Mouse (Mus musculus) midbrain, embryonic 14.5 days (tissue): ENCODE measurements at regions not wholly inside any gene's neighbourhood (a gene's known extent, or its start where the extent isn't known, plus 50 kb on each side); places are given as distances from the start of the nearest gene placed in this dataset.

Experiments used
- ATAC-seq: fragments of 200-750 bp; cut with Nextera tagmentation; 2 replicates; pipeline ENCODE4 v1.8.0; 2017; ENCODE audit warnings: moderate number of reproducible peaks, moderate library complexity; ENCODE audit not compliant: low FRiP score, low TSS enrichment
- DNase-seq: peaks from one replicate; pipeline ENCODE4 v3.0.0-alpha.2; 2015
- H3K27ac ChIP-seq: fragments of 300-500 bp; sonication (generic); replicated peaks from 2 replicates; pipeline ENCODE4 v1.5.1; 2014; ENCODE audit warnings: mild to moderate bottlenecking, low read depth, low read length, moderate library complexity
- H3K27me3 ChIP-seq: fragments of 300-500 bp; sonication (generic); 2 replicates; pipeline ENCODE4 v1.6.1; 2014; ENCODE audit warnings: low read length, control low read depth, mixed read lengths; ENCODE audit not compliant: control insufficient read depth, insufficient read depth
- H3K36me3 ChIP-seq: fragments of 300-500 bp; sonication (generic); 2 replicates; pipeline ENCODE4 v1.6.1; 2014; ENCODE audit warnings: low read length, control low read depth; ENCODE audit not compliant: control insufficient read depth, insufficient read depth
- H3K4me1 ChIP-seq: fragments of 300-500 bp; sonication (generic); 2 replicates; pipeline ENCODE4 v1.6.1; 2014; ENCODE audit warnings: mild to moderate bottlenecking, antibody characterized with exemption, low read length, control low read depth; ENCODE audit not compliant: control insufficient read depth, insufficient read depth
- H3K4me2 ChIP-seq: fragments of 300-500 bp; sonication (generic); 2 replicates; pipeline ENCODE4 v1.6.1; 2014; ENCODE audit warnings: mild to moderate bottlenecking, low read length, moderate library complexity
- H3K4me3 ChIP-seq: fragments of 300-500 bp; sonication (generic); replicated peaks from 2 replicates; pipeline ENCODE4 v1.5.1; 2014; ENCODE audit warnings: low read depth, low read length
- H3K9ac ChIP-seq: fragments of 300-500 bp; sonication (generic); replicated peaks from 2 replicates; pipeline ENCODE4 v1.6.1; 2014; ENCODE audit warnings: mild to moderate bottlenecking, low read length, moderate library complexity
- H3K9me3 ChIP-seq: fragments of 300-500 bp; sonication (generic); 2 replicates; pipeline ENCODE4 v1.6.1; 2016; ENCODE audit warnings: low read length, control low read depth, mixed read lengths; ENCODE audit not compliant: control insufficient read depth
- WGBS: fragments of 180-500 bp; shearing (Covaris S2); extraction: QIAGEN DNeasy Blood & Tissue Kit; methylation state at CpG from one replicate; pipeline ENCODE4 v1.1.7; 2014; 5-methylcytosine and 5-hydroxymethylcytosine counted together

DNA sequence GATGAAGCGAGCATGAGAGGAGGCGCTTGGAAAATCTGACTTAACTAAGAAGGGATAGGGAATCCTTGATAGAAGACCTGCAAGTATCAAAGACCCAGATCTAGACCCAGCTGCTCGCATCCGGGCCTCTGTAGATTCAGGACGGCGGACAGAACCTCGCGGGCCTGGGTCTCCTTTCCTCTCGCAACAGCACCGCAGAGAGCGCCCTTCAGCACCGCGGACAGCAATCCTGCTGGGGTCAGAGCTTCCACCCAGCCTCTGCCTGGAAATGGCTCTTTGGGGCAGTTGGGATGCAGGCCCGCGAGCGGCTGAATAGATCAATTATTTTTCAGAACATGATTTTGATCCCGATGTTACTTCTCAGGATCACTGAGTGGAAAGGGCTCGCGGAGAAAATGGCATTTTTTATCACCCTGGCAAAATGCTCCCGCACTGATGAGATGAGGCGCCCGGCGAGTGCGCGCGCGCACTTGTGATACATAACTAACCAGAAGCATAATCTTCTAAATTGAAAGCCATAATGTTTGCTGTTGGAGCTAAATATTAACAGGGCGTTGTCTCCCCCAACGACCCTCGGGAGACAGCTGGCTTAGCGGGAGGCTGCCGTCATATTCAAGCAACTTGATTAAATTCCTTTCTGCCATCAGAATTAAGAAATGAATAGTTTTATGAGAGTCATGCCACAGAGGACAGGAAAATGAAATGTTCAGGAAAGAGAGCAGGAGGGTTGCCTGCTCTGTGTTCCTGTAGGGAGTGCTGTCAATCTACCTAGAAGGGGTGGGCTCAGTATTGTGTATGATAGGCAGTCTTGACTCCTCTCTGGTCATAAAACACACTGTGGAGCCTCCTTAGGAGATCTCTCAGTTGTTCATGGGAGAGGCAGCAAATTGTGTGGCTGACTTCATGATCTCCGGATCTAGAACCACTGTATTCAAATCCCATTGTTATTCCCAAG is 173.1 kb upstream of the Zc3h12a start:
- H3K4me1 ChIP-seq, result peaks cover 5% of the 10 kb centered on the region; the same call in 1 of the 2 replicates
- peak overlapping the region; percentile 3; the same call in 1 of the 2 replicates for H3K4me3 ChIP-seq
- H3K27ac ChIP-seq, result peak overlapping the region; percentile 22; the same call in 1 of the 2 replicates
- no peaks in the 10 kb centered on the region; the same call in 1 of the 2 replicates for H3K27me3 ChIP-seq
- DNase-seq, result peak; percentile 78
- no peak for ATAC-seq
- 14% methylated on average over 33 of the region's 33 CpGs for WGBS
- H3K9ac ChIP-seq, result 0 out of 2 replicates have a peak overlapping the region, but pooled peaks have one; percentile 29
- H3K36me3 ChIP-seq, result no peaks in the 10 kb centered on the region
- peak overlapping the region; percentile 35 for H3K4me2 ChIP-seq
- no peaks in the 10 kb centered on the region for H3K9me3 ChIP-seq

GRCm38 (mm10) chr4:125290761-125291160 is 163.1 kb upstream of the Zc3h12a start:
- Histone ChIP-seq H3K9ac (no peak overlapping the region), H3K4me2 (no peak overlapping the region), H3K27me3 (no peaks in the 10 kb centered on the region), H3K9me3 (no peaks in the 10 kb centered on the region), H3K27ac (no peak overlapping the region), H3K4me3 (no peak overlapping the region), H3K4me1 (peaks cover 13% of the 10 kb centered on the region), H3K36me3 (no peaks in the 10 kb centered on the region)
- 82% methylated on average over 6 of the region's 6 CpGs for WGBS
- ATAC-seq (no peak), DNase-seq (no peak)

DNA sequence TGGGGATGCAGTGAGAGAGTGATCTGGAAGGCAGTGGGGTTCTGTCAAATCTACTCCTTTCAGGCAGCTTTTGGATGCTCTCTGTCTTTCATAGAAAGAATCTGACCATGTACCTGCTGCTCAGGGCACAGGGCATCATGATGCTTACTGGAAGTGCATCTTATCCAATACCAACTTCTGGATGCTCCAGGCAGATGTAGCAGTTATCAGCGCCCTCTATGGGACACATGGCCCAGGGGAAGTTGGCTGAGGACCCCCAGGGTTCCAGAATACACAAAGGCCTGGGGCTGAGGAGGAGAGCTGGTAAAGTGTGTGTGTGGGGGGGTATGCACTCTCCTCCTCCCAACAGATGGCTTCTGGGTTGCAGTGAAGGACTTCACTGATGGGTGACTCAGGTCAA is 162.1 kb upstream of the Zc3h12a start:
- peak overlapping the region; percentile 55 for H3K27ac ChIP-seq
- DNase-seq, result no peak
- H3K4me2 ChIP-seq, result no peak overlapping the region
- no peak overlapping the region for H3K4me3 ChIP-seq
- no peak overlapping the region for H3K9ac ChIP-seq
- 16% methylated on average over 1 of the region's 1 CpGs for WGBS
- no peak for ATAC-seq
- no peaks in the 10 kb centered on the region for H3K27me3 ChIP-seq
- H3K4me1 ChIP-seq, result peaks cover 13% of the 10 kb centered on the region
- no peaks in the 10 kb centered on the region for H3K36me3 ChIP-seq
- no peaks in the 10 kb centered on the region for H3K9me3 ChIP-seq

DNA sequence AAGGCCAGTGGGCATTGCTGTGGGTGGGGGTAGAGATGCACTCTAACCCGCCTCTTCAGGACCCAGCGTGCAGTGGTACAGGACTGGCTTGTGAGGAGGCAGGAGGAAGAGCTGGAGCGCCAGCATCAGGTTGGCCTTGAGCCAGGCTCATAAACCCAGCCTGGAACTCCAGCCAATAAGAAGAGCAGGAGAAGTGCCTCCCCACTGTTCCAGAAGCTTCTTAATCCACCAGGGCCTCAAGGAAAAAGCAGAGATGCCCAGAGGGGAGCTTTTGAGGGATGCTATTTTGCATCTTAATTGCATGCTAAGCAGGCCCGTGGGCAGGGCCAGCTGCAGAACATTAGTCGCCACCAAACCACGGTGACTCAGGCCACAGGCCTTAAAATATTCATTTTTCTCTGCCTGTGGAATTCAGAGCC is 161.4 kb upstream of the Zc3h12a start:
- H3K9ac ChIP-seq, result no peak overlapping the region
- WGBS, result 14% methylated on average over 6 of the region's 6 CpGs
- peak; percentile 82 for DNase-seq

DNA sequence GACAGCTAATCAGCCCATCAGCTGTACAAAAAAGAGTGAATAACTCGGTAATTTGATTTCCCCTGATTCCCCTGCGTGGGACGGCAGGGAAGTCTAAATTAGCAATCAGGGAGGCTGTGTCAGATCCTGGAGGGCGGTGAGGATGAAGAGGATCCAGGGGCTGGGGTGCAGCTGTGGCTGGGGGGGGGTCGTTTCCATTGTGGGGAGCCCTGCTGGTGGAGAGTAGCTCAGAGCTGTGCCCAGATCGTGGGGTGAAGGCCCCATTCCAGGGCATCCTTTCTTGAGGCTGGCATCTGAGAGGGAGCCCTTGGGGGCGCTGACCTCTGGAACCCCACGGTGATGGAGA is 155.3 kb upstream of the Zc3h12a start:
- Histone ChIP-seq H3K27ac (peak overlapping the region; percentile 34; the same call in 1 of the 2 replicates), H3K4me2 (peak overlapping the region; percentile 37), H3K36me3 (no peaks in the 10 kb centered on the region), H3K9me3 (no peaks in the 10 kb centered on the region), H3K27me3 (no peaks in the 10 kb centered on the region), H3K4me1 (peaks cover 12% of the 10 kb centered on the region), H3K9ac (no peak overlapping the region; the same call in 1 of the 2 replicates), H3K4me3 (no peak overlapping the region; the same call in 1 of the 2 replicates)
- no peak for DNase-seq
- ATAC-seq, result peak; percentile 44; the same call in 1 of the 2 replicates
- 18% methylated on average over 8 of the region's 8 CpGs for WGBS

More for the DNA sequence above, 161.4 kb upstream of the Zc3h12a start:
- no peaks in the 10 kb centered on the region for H3K36me3 ChIP-seq
- H3K4me1 ChIP-seq, result peaks cover 13% of the 10 kb centered on the region
- peak; percentile 75 for ATAC-seq
- no peaks in the 10 kb centered on the region for H3K9me3 ChIP-seq
- no peaks in the 10 kb centered on the region for H3K27me3 ChIP-seq
- no peak overlapping the region for H3K4me2 ChIP-seq
- H3K4me3 ChIP-seq, result no peak overlapping the region
- H3K27ac ChIP-seq, result peak overlapping the region; percentile 55

DNA sequence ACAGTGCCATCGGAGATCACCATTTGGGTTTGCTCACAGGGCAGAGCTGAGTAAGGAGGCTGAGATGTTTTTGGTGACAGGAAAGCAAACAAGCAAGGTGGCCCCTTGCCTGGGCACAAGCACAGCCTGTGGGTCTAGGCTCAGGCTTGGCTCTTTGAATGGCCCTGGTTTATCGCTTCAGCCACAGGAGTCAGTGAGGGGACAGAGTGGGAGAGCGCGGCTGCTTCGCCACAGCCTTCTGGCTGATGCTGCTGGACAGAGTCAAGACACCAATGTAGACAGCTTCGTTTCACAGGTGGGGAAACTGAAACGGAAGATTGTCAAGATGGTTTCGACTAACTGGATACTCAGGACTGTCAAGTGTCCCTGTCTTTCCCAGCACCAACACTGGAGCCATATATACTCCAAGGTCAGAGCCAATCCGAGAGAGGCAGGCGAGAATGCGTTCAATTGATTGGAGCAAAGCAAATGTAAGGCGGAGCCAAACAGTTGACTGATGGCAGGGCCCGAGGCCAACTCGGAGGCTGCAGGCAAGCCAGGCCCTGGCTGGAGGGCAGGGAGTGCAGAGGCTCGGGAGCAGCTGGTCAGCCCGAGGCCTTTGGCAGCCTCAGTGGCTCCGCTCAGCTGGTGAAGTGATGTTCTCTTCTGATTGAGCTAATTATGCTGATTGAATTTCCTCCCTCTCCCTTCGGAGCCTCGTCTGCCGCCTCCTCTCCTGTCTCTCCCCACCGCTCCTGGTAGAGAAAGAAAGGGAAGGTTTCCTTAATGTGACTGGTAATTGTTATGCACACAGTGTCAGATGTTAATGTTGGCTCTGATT is 154.7 kb upstream of the Zc3h12a start:
- Histone ChIP-seq H3K4me2 (peak overlapping the region; percentile 37), H3K4me3 (no peak overlapping the region; the same call in 1 of the 2 replicates), H3K9ac (no peak overlapping the region; the same call in 1 of the 2 replicates), H3K9me3 (no peaks in the 10 kb centered on the region), H3K27me3 (no peaks in the 10 kb centered on the region), H3K4me1 (peaks cover 12% of the 10 kb centered on the region), H3K27ac (peak overlapping the region; percentile 34; the same call in 1 of the 2 replicates), H3K36me3 (no peaks in the 10 kb centered on the region)
- peak; percentile 90 for ATAC-seq
- whole genome bisulfite sequencing, result 12% methylated on average over 21 of the region's 21 CpGs
- peak; percentile 90 for DNase-seq

DNA sequence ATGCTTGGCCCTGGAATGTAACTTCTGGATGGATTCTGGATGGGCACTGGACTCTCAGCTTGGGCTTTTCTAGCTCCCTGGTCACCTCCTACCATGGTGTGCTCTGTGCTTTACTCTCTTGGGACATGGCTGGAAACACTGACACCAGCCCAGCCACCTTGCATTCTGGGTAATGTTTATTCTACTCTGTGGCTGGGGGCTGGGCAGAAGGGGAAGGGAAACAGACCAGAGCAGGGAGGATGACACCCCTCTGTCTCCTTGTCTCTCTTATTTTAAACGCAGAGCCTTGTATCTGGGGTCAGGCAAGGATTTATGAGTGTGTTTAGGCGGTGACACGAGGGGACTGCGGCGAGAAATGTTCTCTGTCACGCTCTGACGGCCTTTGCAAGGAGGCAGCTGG is 151.5 kb upstream of the Zc3h12a start:
- Histone ChIP-seq H3K4me2 (no peak overlapping the region), H3K27me3 (no peaks in the 10 kb centered on the region), H3K4me3 (no peak overlapping the region), H3K27ac (no peak overlapping the region), H3K4me1 (peaks cover 17% of the 10 kb centered on the region), H3K9ac (no peak overlapping the region), H3K9me3 (no peaks in the 10 kb centered on the region), H3K36me3 (no peaks in the 10 kb centered on the region)
- ATAC-seq, result no peak
- 42% methylated on average over 7 of the region's 7 CpGs for WGBS
- DNase-seq, result no peak

DNA sequence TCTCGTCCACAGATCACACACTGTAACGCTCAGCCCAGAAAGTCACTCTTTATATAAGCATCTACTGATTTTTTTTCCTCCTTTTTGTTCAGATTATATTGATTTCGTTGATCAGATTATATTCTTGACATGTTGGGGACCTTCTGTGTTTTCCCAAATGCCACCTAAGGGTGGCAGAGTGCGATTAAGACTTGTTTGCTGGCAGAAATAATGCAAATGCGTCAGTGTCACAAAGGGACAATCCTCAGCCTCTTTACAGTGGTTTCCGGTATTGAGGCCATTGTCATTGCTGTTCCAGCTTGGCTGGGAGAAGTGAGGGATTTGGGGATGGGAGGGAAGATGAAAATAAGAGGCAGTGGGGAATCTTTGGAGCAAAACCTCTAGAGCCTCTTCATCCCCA is 149.2 kb upstream of the Zc3h12a start:
- Histone ChIP-seq H3K27me3 (no peaks in the 10 kb centered on the region), H3K27ac (no peak overlapping the region), H3K9ac (no peak overlapping the region), H3K4me3 (no peak overlapping the region), H3K36me3 (no peaks in the 10 kb centered on the region), H3K9me3 (no peaks in the 10 kb centered on the region), H3K4me1 (peaks cover 6% of the 10 kb centered on the region; the same call in 1 of the 2 replicates), H3K4me2 (no peak overlapping the region)
- no peak for DNase-seq
- no peak for ATAC-seq
- 74% methylated on average over 6 of the region's 6 CpGs for WGBS
